Mouse (Mus musculus): Measurements from ENCODE around the gene Gfap.

GRCm38 (mm10) chr11:102937529-102938182 is 36.9 kb upstream of the Gfap start:
- no peak for TF ChIP-seq CHD2 (IDR thresholded peaks at IDR 0.05; ENCODE audit: low read depth, low read length)
- no peak for TF ChIP-seq HCFC1 (IDR thresholded peaks at IDR 0.05; ENCODE audit: borderline replicate concordance, insufficient read depth, low read length)
- TF ChIP-seq ZNF384 (IDR thresholded peaks at IDR 0.05; ENCODE audit: low read depth, low read length) = no peak
- TF ChIP-seq ZC3H11A (IDR thresholded peaks at IDR 0.05; ENCODE audit: borderline replicate concordance, low read depth, low read length) = no peak
- no peak for TF ChIP-seq MAFK (IDR thresholded peaks at IDR 0.05; ENCODE audit: insufficient read depth, low read depth, low read length)

Data from ES-E14 (cell line).